Mouse (Mus musculus) heart, adult 2 months (tissue): ENCODE data around the gene Slc2a1.

Experiments
- CTCF ChIP-seq: fragments of 200-600 bp; IDR thresholded peaks from 2 replicates; pipeline ENCODE4 v1.8.1; 2022; ENCODE audit warnings: antibody characterized with exemption, mild to moderate bottlenecking, moderate library complexity
- EP300 ChIP-seq: fragments of 200-500 bp; IDR thresholded peaks from 2 replicates; pipeline ENCODE4 v1.6.1; 2011; ENCODE audit warnings: low read depth, low read length, control low read depth; ENCODE audit not compliant: insufficient read depth
- POLR2A ChIP-seq: fragments of 200-500 bp; IDR thresholded peaks from 2 replicates; pipeline ENCODE4 v1.6.1; 2011; ENCODE audit warnings: mild to moderate bottlenecking, low read depth, low read length, control low read depth; ENCODE audit not compliant: insufficient read depth

GRCm38 (mm10) chr4:119157186-119157585, 48.7 kb downstream of the Slc2a1 start:
- TF ChIP-seq POLR2A (no peak), CTCF (peak; percentile 76), EP300 (no peak)
